In genomic region chr9:50833786-50834185, GRCm38 (mm10) we compare ENCODE assay signal across 28 mouse cellular contexts. TPM values are rescaled to one million over a fixed set of nuclear protein-coding genes. Genes with fewer than 3 reads are reported as not detected.
DNase-seq lines count a peak whose midpoint lies in the region; ATAC-seq and TF ChIP-seq lines count a peak whose summit lies in the region.
"Had no signal": no experiment of that assay in that cellular context is flagged by ENCODE, and none has a peak within 500 bp of the region (broad histone marks: within the 10 kb centered on the region; RNA-seq: fewer than 3 reads in every experiment).

No protein-coding gene starts in this region.

- WGBS in liver, embryonic 12.5 days (ENCODE audit: insufficient replicate concordance), result 51% methylated on average over 8 of the region's 8 CpGs
- WGBS in liver, postnatal 0 days (ENCODE audit: insufficient replicate concordance), result 47% methylated on average over 8 of the region's 8 CpGs
- WGBS in cerebellum, adult 2 months, result 74% methylated on average over 8 of the region's 8 CpGs
- 91% methylated on average over 8 of the region's 8 CpGs for WGBS in forebrain, embryonic 16.5 days

- DNase-seq in liver (no peak), 416B (ENCODE audit: low read depth) (peak; percentile 91)
- no peak for DNase-seq in liver, postnatal 0 days
- no peak for DNase-seq in cerebellum, adult 2 months
- DNase-seq in left cerebral cortex, postnatal 36 days (ENCODE audit: low spot score in 2 of 2), result no peak
- DNase-seq: adrenal gland, postnatal 36 days; cerebellum, adult 11 months; cerebellum, adult 9-11 months; forebrain, postnatal 0 days; gastrocnemius, postnatal 14 days; heart, adult 11 months; kidney, adult 2 months; kidney, postnatal 36 days; retina, postnatal 1 day; right cerebral cortex, postnatal 14 days had no signal

- no peak for ATAC-seq in liver, embryonic 12.5 days
- ATAC-seq in liver, postnatal 0 days, result no peak
- ATAC-seq in forebrain, embryonic 16.5 days, result no peak
- ATAC-seq: forebrain, postnatal 0 days; hindbrain, postnatal 0 days; intestine, embryonic 15.5 days had no signal

- no peak for TF ChIP-seq POLR2A in cerebellum, adult 2 months (IDR thresholded peaks at IDR 0.05; ENCODE audit: borderline replicate concordance, insufficient read depth, low read length)

- no peak overlapping the region for H3K9ac ChIP-seq in liver, embryonic 12.5 days
- no peak overlapping the region for H3K9ac ChIP-seq in liver, postnatal 0 days (replicated peaks)
- H3K9ac ChIP-seq in forebrain, embryonic 16.5 days (replicated peaks; ENCODE audit: low read depth, low read length), result no peak overlapping the region
- H3K9ac ChIP-seq: embryonic facial prominence, embryonic 13.5 days; forebrain, postnatal 0 days; heart, embryonic 15.5 days; hindbrain, embryonic 12.5 days; intestine, embryonic 15.5 days; midbrain, embryonic 12.5 days; neural tube, embryonic 15.5 days had no signal

- no peak for TF ChIP-seq EP300 in liver, postnatal 0 days (IDR thresholded peaks at IDR 0.05; ENCODE audit: low read depth)

- H3K4me3 ChIP-seq in liver, embryonic 12.5 days, result no peak overlapping the region
- no peak overlapping the region for H3K4me3 ChIP-seq in brown adipose tissue, adult 24 weeks (ENCODE audit: insufficient read depth, low read depth, low read length)
- no peak overlapping the region for H3K4me3 ChIP-seq in liver, postnatal 0 days (ENCODE audit: low read depth, low read length)
- H3K4me3 ChIP-seq in cerebellum, adult 2 months (replicated peaks; ENCODE audit: insufficient read depth, low read depth, low read length), result no peak overlapping the region
- H3K4me3 ChIP-seq in forebrain, embryonic 16.5 days (replicated peaks; ENCODE audit: low read length), result no peak overlapping the region
- H3K4me3 ChIP-seq: embryonic facial prominence, embryonic 13.5 days; forebrain, embryonic 10.5 days; heart, embryonic 10.5 days; heart, embryonic 15.5 days; hindbrain, embryonic 12.5 days; intestine, embryonic 15.5 days; midbrain, embryonic 12.5 days; neural tube, embryonic 15.5 days had no signal

- no peak for TF ChIP-seq CTCF in liver, postnatal 0 days (IDR thresholded peaks at IDR 0.05; ENCODE audit: low read depth)
- no peak for TF ChIP-seq CTCF in cerebellum, adult 2 months (IDR thresholded peaks at IDR 0.05; ENCODE audit: borderline replicate concordance, insufficient read depth, low read depth, low read length)

- no peak overlapping the region for H3K4me2 ChIP-seq in liver, embryonic 12.5 days
- H3K4me2 ChIP-seq in liver, postnatal 0 days (ENCODE audit: low read depth, low read length), result peak overlapping the region; percentile 27
- no peak overlapping the region for H3K4me2 ChIP-seq in forebrain, embryonic 16.5 days (ENCODE audit: low read length)
- H3K4me2 ChIP-seq: embryonic facial prominence, embryonic 13.5 days; heart, embryonic 15.5 days; hindbrain, embryonic 12.5 days; intestine, embryonic 15.5 days; midbrain, embryonic 12.5 days; neural tube, embryonic 15.5 days had no signal

- H3K36me3 ChIP-seq in liver, embryonic 12.5 days, result peaks cover 34% of the 10 kb centered on the region
- no peaks in the 10 kb centered on the region; the same call in none of the 2 replicates for H3K36me3 ChIP-seq in liver, postnatal 0 days (replicated peaks; ENCODE audit: insufficient read depth, low read length)
- no peaks in the 10 kb centered on the region for H3K36me3 ChIP-seq in forebrain, embryonic 16.5 days (ENCODE audit: control insufficient read depth, insufficient read depth)
- H3K36me3 ChIP-seq: heart, embryonic 15.5 days had no signal

- peak overlapping the region; percentile 62 for H3K27ac ChIP-seq in liver, embryonic 12.5 days
- peak overlapping the region; percentile 100 for H3K27ac ChIP-seq in brown adipose tissue, adult 24 weeks (replicated peaks; ENCODE audit: low read depth, low read length)
- H3K27ac ChIP-seq in liver, postnatal 0 days (ENCODE audit: low read depth), result peak overlapping the region; percentile 55; the same call in 1 of the 2 replicates
- no peak overlapping the region for H3K27ac ChIP-seq in cerebellum, adult 2 months (ENCODE audit: insufficient read depth, low read length)
- no peak overlapping the region for H3K27ac ChIP-seq in forebrain, embryonic 16.5 days (ENCODE audit: low read length)
- H3K27ac ChIP-seq: embryonic facial prominence, embryonic 13.5 days; forebrain, embryonic 10.5 days; heart, embryonic 10.5 days; heart, embryonic 15.5 days; hindbrain, embryonic 12.5 days; hindbrain, postnatal 0 days; intestine, embryonic 15.5 days; macrophage; midbrain, embryonic 12.5 days; neural tube, embryonic 15.5 days had no signal

- H3K9me3 ChIP-seq in liver, embryonic 12.5 days (replicated peaks), result no peaks in the 10 kb centered on the region
- no peaks in the 10 kb centered on the region for H3K9me3 ChIP-seq in liver, postnatal 0 days (ENCODE audit: low read length)
- no peaks in the 10 kb centered on the region for H3K9me3 ChIP-seq in forebrain, embryonic 16.5 days (ENCODE audit: control insufficient read depth, low read length)
- H3K9me3 ChIP-seq: embryonic facial prominence, embryonic 13.5 days; forebrain, embryonic 10.5 days; heart, embryonic 10.5 days; heart, embryonic 15.5 days; hindbrain, embryonic 12.5 days; intestine, embryonic 15.5 days; midbrain, embryonic 12.5 days; neural tube, embryonic 15.5 days had no signal

- H3K4me1 ChIP-seq in liver, embryonic 12.5 days, result peaks cover 51% of the 10 kb centered on the region
- peaks cover 14% of the 10 kb centered on the region for H3K4me1 ChIP-seq in brown adipose tissue, adult 24 weeks (ENCODE audit: control insufficient read depth, insufficient read depth, insufficient read length, low read length)
- H3K4me1 ChIP-seq in liver, postnatal 0 days (ENCODE audit: insufficient read depth), result peaks cover 26% of the 10 kb centered on the region
- no peaks in the 10 kb centered on the region for H3K4me1 ChIP-seq in cerebellum, adult 2 months (ENCODE audit: control insufficient read depth, insufficient read depth, low read length)
- no peaks in the 10 kb centered on the region for H3K4me1 ChIP-seq in forebrain, embryonic 16.5 days (replicated peaks; ENCODE audit: control insufficient read depth, insufficient read depth, low read length)
- H3K4me1 ChIP-seq: forebrain, embryonic 10.5 days; heart, embryonic 15.5 days; hindbrain, embryonic 12.5 days; intestine, embryonic 15.5 days; midbrain, embryonic 12.5 days; neural tube, embryonic 15.5 days had no signal

- intact Hi-C loops in left cerebral cortex, postnatal 36 days (cut with DNase I), result no loop called here

- H3K27me3 ChIP-seq in liver, embryonic 12.5 days (replicated peaks), result no peaks in the 10 kb centered on the region
- H3K27me3 ChIP-seq in liver, postnatal 0 days (ENCODE audit: insufficient read depth, low read length), result no peaks in the 10 kb centered on the region
- no peaks in the 10 kb centered on the region for H3K27me3 ChIP-seq in cerebellum, adult 2 months (ENCODE audit: control insufficient read depth, insufficient read depth, low read length)
- H3K27me3 ChIP-seq in forebrain, embryonic 16.5 days (replicated peaks; ENCODE audit: control insufficient read depth, insufficient read depth, low read length), result no peaks in the 10 kb centered on the region
- H3K27me3 ChIP-seq: embryonic facial prominence, embryonic 13.5 days; heart, embryonic 15.5 days; hindbrain, embryonic 12.5 days; intestine, embryonic 15.5 days; midbrain, embryonic 12.5 days; neural tube, embryonic 15.5 days had no signal

RNA-seq across cellular contexts. Expression of gene Ppp2r1b, which starts 11.3 kb away (rescaled TPM):
- polyA plus RNA-seq in liver, embryonic 12.5 days (2016; fragmentation: Nextera tagmentation; extraction: Ambion mirVana), result 131 and 137 TPM in 2 replicates
- polyA plus RNA-seq in brown adipose tissue, adult 24 weeks (2012; ENCODE audit: insufficient read depth, insufficient read length, missing spikeins), result 35.1 and 41.6 TPM in 2 replicates
- 18.8 and 29.0 TPM in 2 replicates for polyA plus RNA-seq in liver, postnatal 0 days (2015; fragmentation: Nextera tagmentation; extraction: Ambion mirVana)
- polyA plus RNA-seq in cerebellum, adult 2 months (2012; rRNA removed), result 30.2 and 34.7 TPM in 2 replicates
- 10 to 100 TPM; 13.6 to 15.4 TPM for total RNA-seq in left cerebral cortex, postnatal 36 days (2021)
- polyA plus RNA-seq in forebrain, embryonic 16.5 days (2015; fragmentation: Nextera tagmentation; extraction: Ambion mirVana), result 86.4 and 104 TPM in 2 replicates

RNA-seq across cellular contexts. Expression of gene 1110032A03Rik, which starts 58.5 kb away (rescaled TPM):
- 14.5 and 15.1 TPM in 2 replicates for polyA plus RNA-seq in liver, embryonic 12.5 days (2016; fragmentation: Nextera tagmentation; extraction: Ambion mirVana)
- 213 and 331 TPM in 2 replicates for polyA plus RNA-seq in brown adipose tissue, adult 24 weeks (2012; ENCODE audit: insufficient read depth, insufficient read length, missing spikeins)
- polyA plus RNA-seq in liver, postnatal 0 days (2015; fragmentation: Nextera tagmentation; extraction: Ambion mirVana), result 34.6 and 36.2 TPM in 2 replicates
- polyA plus RNA-seq in cerebellum, adult 2 months (2012; rRNA removed), result 84.5 and 87.8 TPM in 2 replicates
- 10 to 100 TPM; 35.2 to 37.2 TPM for total RNA-seq in left cerebral cortex, postnatal 36 days (2021)
- polyA plus RNA-seq in forebrain, embryonic 16.5 days (2015; fragmentation: Nextera tagmentation; extraction: Ambion mirVana), result 52.5 and 56.1 TPM in 2 replicates

RNA-seq across cellular contexts. Expression of gene Alg9, which starts 59.0 kb away (rescaled TPM):
- polyA plus RNA-seq in liver, embryonic 12.5 days (2016; fragmentation: Nextera tagmentation; extraction: Ambion mirVana), result 20.9 and 23.1 TPM in 2 replicates
- 38.3 and 49.0 TPM in 2 replicates for polyA plus RNA-seq in brown adipose tissue, adult 24 weeks (2012; ENCODE audit: insufficient read depth, insufficient read length, missing spikeins)
- polyA plus RNA-seq in liver, postnatal 0 days (2015; fragmentation: Nextera tagmentation; extraction: Ambion mirVana), result 7.5 and 8.6 TPM in 2 replicates
- polyA plus RNA-seq in cerebellum, adult 2 months (2012; rRNA removed), result 22.5 and 23.7 TPM in 2 replicates
- 10 to 100 TPM; 24.3 to 26.0 TPM for total RNA-seq in left cerebral cortex, postnatal 36 days (2021)
- polyA plus RNA-seq in forebrain, embryonic 16.5 days (2015; fragmentation: Nextera tagmentation; extraction: Ambion mirVana), result 51.0 and 54.1 TPM in 2 replicates

Comparison
In these comparisons a context has a peak if more than half of its experiments do, and no peak if none do; other contexts are left out.
1. H3K27ac ChIP-seq: peak in liver, embryonic 12.5 days (single experiment), brown adipose tissue, adult 24 weeks (single experiment) and liver, postnatal 0 days (single experiment); none in cerebellum, adult 2 months (single experiment) and forebrain, embryonic 16.5 days (single experiment).